Mouse (Mus musculus) myocyte (in vitro differentiated cells): ENCODE data around the gene Olfr550. TPM values are rescaled to one million over a fixed set of nuclear protein-coding genes. Genes with fewer than 3 reads are reported as not detected.

Experiments used
- H3K27me3 ChIP-seq: one replicate; pipeline ENCODE4 v1.6.1; 2011; ENCODE audit not compliant: control insufficient read depth, insufficient read depth, insufficient read length
- H3K36me3 ChIP-seq: one replicate; pipeline ENCODE4 v1.6.1; 2011; ENCODE audit not compliant: control insufficient read depth, insufficient read depth
- H3K4me2 ChIP-seq: one replicate; pipeline ENCODE4 v1.6.1; 2011; ENCODE audit warnings: low read depth, control low read depth
- H3K4me3 ChIP-seq: one replicate; pipeline ENCODE4 v1.5.1; 2011; ENCODE audit warnings: mild to moderate bottlenecking, control low read depth, moderate library complexity
- H3K79me2 ChIP-seq: one replicate; pipeline ENCODE4 v1.6.1; 2011; ENCODE audit not compliant: control insufficient read depth, insufficient read depth
- H3ac ChIP-seq: one replicate; pipeline ENCODE4 v1.6.1; 2011; ENCODE audit not compliant: control insufficient read depth, insufficient read length
- CEBPB ChIP-seq: IDR thresholded peaks from 2 replicates; pipeline ENCODE4 v1.6.1; 2011; ENCODE audit warnings: mild to moderate bottlenecking, moderate library complexity; ENCODE audit not compliant: poor library complexity, insufficient read depth, severe bottlenecking
- E2F4 ChIP-seq: IDR thresholded peaks from one replicate; pipeline ENCODE4 v1.6.1; 2011; ENCODE audit warnings: mild to moderate bottlenecking, control low read depth, moderate library complexity; ENCODE audit not compliant: insufficient read depth
- MAX ChIP-seq: IDR thresholded peaks from one replicate; pipeline ENCODE4 v1.6.1; 2011; ENCODE audit warnings: low read depth, mild to moderate bottlenecking, control low read depth
- MYOD1 ChIP-seq, 3 experiments: IDR thresholded peaks; one replicate each; pipeline ENCODE4 v1.6.1; 2011; ENCODE audit warnings: control low read depth in 2 of 3, low read depth in 2 of 3, mild to moderate bottlenecking in 2 of 3, moderate library complexity in 1 of 3; ENCODE audit not compliant: insufficient read length in 2 of 3, control insufficient read depth in 1 of 3
- MYOG ChIP-seq, 3 experiments: IDR thresholded peaks; one replicate each; pipeline ENCODE4 v1.6.1; 2011; ENCODE audit warnings: control low read depth in 2 of 3, low read depth in 2 of 3, mild to moderate bottlenecking in 2 of 3; ENCODE audit not compliant: insufficient read length in 2 of 3, control insufficient read depth in 1 of 3, insufficient read depth in 1 of 3
- POLR2A ChIP-seq: IDR thresholded peaks from one replicate; pipeline ENCODE4 v1.6.1; 2011; ENCODE audit warnings: low read depth, mild to moderate bottlenecking, control low read depth, moderate library complexity; ENCODE audit not compliant: insufficient read length
- POLR2AphosphoS2 ChIP-seq: IDR thresholded peaks from one replicate; pipeline ENCODE4 v1.6.1; 2011; ENCODE audit warnings: low read depth, control low read depth; ENCODE audit not compliant: insufficient read length
- REST ChIP-seq: IDR thresholded peaks from one replicate; pipeline ENCODE4 v1.6.1; 2011; ENCODE audit warnings: mild to moderate bottlenecking, control low read depth, moderate library complexity; ENCODE audit not compliant: insufficient read depth, insufficient read length
- SRF ChIP-seq: IDR thresholded peaks from one replicate; pipeline ENCODE4 v1.6.1; 2011; ENCODE audit warnings: low read depth; ENCODE audit not compliant: control insufficient read depth, insufficient read length
- TCF12 ChIP-seq: IDR thresholded peaks from one replicate; pipeline ENCODE4 v1.6.1; 2011; ENCODE audit warnings: mild to moderate bottlenecking, control low read depth; ENCODE audit not compliant: poor library complexity, insufficient read depth, severe bottlenecking
- TCF3 ChIP-seq: IDR thresholded peaks from one replicate; pipeline ENCODE4 v1.6.1; 2011; ENCODE audit warnings: low read depth, control low read depth; ENCODE audit not compliant: insufficient read length
- USF1 ChIP-seq: IDR thresholded peaks from one replicate; pipeline ENCODE4 v1.6.1; 2011; ENCODE audit warnings: low read depth, mild to moderate bottlenecking, control low read depth, moderate library complexity
- polyA plus RNA-seq: library from polyadenylated mRNA; unstranded; fragments of >200 nt; fragmentation: generic; extraction: Trizol; gene quantifications from one replicate; pipeline ENCODE4 v1.2.1, GENCODE M21; 2012; ENCODE audit warnings: missing spikeins

Gene Olfr550
- polyA plus RNA-seq, 1 experiment = not detected

DNA sequence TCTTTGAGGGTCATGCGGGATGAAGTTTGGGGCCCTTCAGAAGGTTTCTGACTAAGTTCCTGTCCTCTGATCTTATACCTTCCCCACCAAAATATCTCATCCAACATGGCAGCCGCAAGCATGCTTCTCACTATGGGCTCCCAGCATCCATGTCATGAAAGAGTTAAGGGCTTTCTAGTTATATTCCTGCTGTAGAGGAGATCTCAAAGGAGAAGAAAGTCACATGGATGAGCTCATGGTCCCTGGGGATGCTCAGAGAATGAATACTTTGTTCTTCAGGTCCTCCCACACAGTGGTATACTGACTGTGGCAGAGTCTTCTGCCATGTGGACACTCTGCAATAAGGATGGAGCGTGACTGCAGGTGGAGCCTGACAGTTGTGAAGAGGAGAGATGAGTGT is 21.7 kb upstream of the Olfr550 start, which contains the start of gene Olfr549:
TSS of gene Olfr549 (plus strand) at position 301 of the 400 bp plus-strand sequence.
- Histone ChIP-seq H3K4me3 (no peak within 1 kb of the TSS), H3K36me3 (no peaks in the 10 kb centered on the region), H3K27me3 (no peaks in the 10 kb centered on the region), H3K79me2 (no peaks in the 10 kb centered on the region), H3ac (no peak within 1 kb of the TSS), H3K4me2 (no peak within 1 kb of the TSS)
- TF ChIP-seq CEBPB = no peak
- TF ChIP-seq REST = no peak
- TF ChIP-seq POLR2A = no peak
- no peak for TF ChIP-seq MYOG (IDR thresholded peaks at IDR 0.05; ENCODE audit: control insufficient read depth in 1 of 3, insufficient read depth in 1 of 3, insufficient read length in 2 of 3, low read depth in 2 of 3)
- TF ChIP-seq TCF3 = no peak
- no peak for TF ChIP-seq MYOD1 (IDR thresholded peaks at IDR 0.05; ENCODE audit: control insufficient read depth in 1 of 3, insufficient read length in 2 of 3, low read depth in 2 of 3)
- no peak for TF ChIP-seq E2F4
- TF ChIP-seq TCF12 = no peak
- TF ChIP-seq POLR2AphosphoS2 = no peak

- Histone ChIP-seq H3K36me3 (no peaks in the 10 kb centered on the region), H3K27me3 (no peaks in the 10 kb centered on the region), H3K79me2 (no peaks in the 10 kb centered on the region), H3K4me2 (no peak overlapping the region), H3K4me3 (no peak overlapping the region), H3ac (no peak overlapping the region)
- no peak for TF ChIP-seq CEBPB
- no peak for TF ChIP-seq USF1
- TF ChIP-seq TCF12 = no peak
- no peak for TF ChIP-seq MYOD1 (IDR thresholded peaks at IDR 0.05; ENCODE audit: control insufficient read depth in 1 of 3, insufficient read length in 2 of 3, low read depth in 2 of 3)
- TF ChIP-seq TCF3 = no peak
- no peak for TF ChIP-seq E2F4
- TF ChIP-seq POLR2AphosphoS2 = no peak
- no peak for TF ChIP-seq MAX
- no peak for TF ChIP-seq SRF
- no peak for TF ChIP-seq MYOG (IDR thresholded peaks at IDR 0.05; ENCODE audit: control insufficient read depth in 1 of 3, insufficient read depth in 1 of 3, insufficient read length in 2 of 3, low read depth in 2 of 3)
- no peak for TF ChIP-seq REST
- no peak for TF ChIP-seq POLR2A
These were observed 18.0 kb upstream of the Olfr550 start for GRCm38 (mm10) chr7:102553279-102553678.

GRCm38 (mm10) chr7:102564999-102565997 is 5.9 kb upstream of the Olfr550 start, which contains the start of gene Trim21:
TSS of gene Trim21 (minus strand) at chr7:102565486.
- Histone ChIP-seq H3K4me3 (peak within 1 kb of the TSS; percentile 26), H3K36me3 (no peaks in the 10 kb centered on the region), H3ac (no peak within 1 kb of the TSS), H3K4me2 (peak within 1 kb of the TSS; percentile 90), H3K27me3 (no peaks in the 10 kb centered on the region), H3K79me2 (no peaks in the 10 kb centered on the region)
- TF ChIP-seq POLR2AphosphoS2 = no peak
- no peak for TF ChIP-seq REST
- TF ChIP-seq SRF = no peak
- TF ChIP-seq TCF12 = no peak
- TF ChIP-seq POLR2A = no peak
- no peak for TF ChIP-seq USF1
- no peak for TF ChIP-seq E2F4
- no peak for TF ChIP-seq MYOD1 (IDR thresholded peaks at IDR 0.05; ENCODE audit: control insufficient read depth in 1 of 3, insufficient read length in 2 of 3, low read depth in 2 of 3)
- TF ChIP-seq CEBPB = no peak
- TF ChIP-seq MYOG (IDR thresholded peaks at IDR 0.05; ENCODE audit: control insufficient read depth in 1 of 3, insufficient read depth in 1 of 3, insufficient read length in 2 of 3, low read depth in 2 of 3) = no peak
- TF ChIP-seq MAX = no peak
- no peak for TF ChIP-seq TCF3

DNA sequence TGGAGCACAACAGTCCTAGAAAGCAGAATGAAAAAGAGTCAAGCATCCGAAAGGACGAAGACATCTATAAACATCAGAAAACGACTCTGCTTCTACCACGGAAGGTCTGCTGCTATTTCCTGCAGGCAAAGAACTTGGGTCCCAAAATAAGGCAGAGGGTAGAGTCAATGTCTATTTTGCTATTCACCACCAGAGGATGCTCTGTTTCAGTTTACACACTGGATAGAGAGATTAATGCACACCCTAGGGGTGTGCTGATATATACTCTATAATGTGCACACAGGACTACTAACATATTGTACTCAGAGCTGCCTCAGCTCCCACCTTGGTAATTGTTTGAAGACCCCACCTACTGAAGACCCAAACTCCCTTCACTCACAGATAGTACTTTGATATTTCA is 5.0 kb upstream of the Olfr550 start:
- no peak overlapping the region for H3K4me2 ChIP-seq
- no peak overlapping the region for H3K4me3 ChIP-seq
- H3ac ChIP-seq = no peak overlapping the region
- no peaks in the 10 kb centered on the region for H3K36me3 ChIP-seq
- H3K27me3 ChIP-seq = no peaks in the 10 kb centered on the region
- TF ChIP-seq POLR2A = no peak
- TF ChIP-seq MAX = no peak
- no peak for TF ChIP-seq SRF
- H3K79me2 ChIP-seq = no peaks in the 10 kb centered on the region

GRCm38 (mm10) chr7:102573174-102573830 is 2.1 kb downstream of the Olfr550 start:
- TF ChIP-seq MAX = no peak
- no peak for TF ChIP-seq CEBPB
- no peak for TF ChIP-seq USF1
- TF ChIP-seq REST = no peak
- no peak for TF ChIP-seq TCF3
- TF ChIP-seq POLR2AphosphoS2 = no peak
- TF ChIP-seq E2F4 = no peak
- no peak for TF ChIP-seq POLR2A
- TF ChIP-seq TCF12 = no peak
- no peak for TF ChIP-seq SRF
- TF ChIP-seq MYOD1 (IDR thresholded peaks at IDR 0.05; ENCODE audit: control insufficient read depth in 1 of 3, insufficient read length in 2 of 3, low read depth in 2 of 3) = no peak
- no peak for TF ChIP-seq MYOG (IDR thresholded peaks at IDR 0.05; ENCODE audit: control insufficient read depth in 1 of 3, insufficient read depth in 1 of 3, insufficient read length in 2 of 3, low read depth in 2 of 3)
- H3K4me3 ChIP-seq = no peak overlapping the region
- no peaks in the 10 kb centered on the region for H3K79me2 ChIP-seq
- H3ac ChIP-seq = no peak overlapping the region
- H3K4me2 ChIP-seq = no peak overlapping the region
- no peaks in the 10 kb centered on the region for H3K27me3 ChIP-seq
- H3K36me3 ChIP-seq = no peaks in the 10 kb centered on the region
